Mouse (Mus musculus) liver, embryonic 14.5 days (tissue): ENCODE measurements around the gene Il10rb. TPM values are rescaled to one million over a fixed set of nuclear protein-coding genes. Genes with fewer than 3 reads are reported as not detected.
A peak's percentile ranks its signal among the peaks of the same experiment; 100 is the strongest.

Source experiments
- ATAC-seq: fragments of 200-750 bp; cut with Nextera tagmentation; 2 replicates; pipeline ENCODE4 v1.8.0; 2017; ENCODE audit warnings: moderate number of reproducible peaks, mild to moderate bottlenecking, moderate library complexity; ENCODE audit not compliant: insufficient read depth
- DNase-seq, 3 experiments: peaks; one replicate each; pipeline ENCODE4 v3.0.0-alpha.2; 2012 to 2013; ENCODE audit warnings: low read depth in 3 of 3, low spot score in 3 of 3
- H3K27ac ChIP-seq: fragments of 300-500 bp; sonication (generic); 2 replicates; pipeline ENCODE4 v1.5.1; 2014; ENCODE audit warnings: moderate library complexity, mild to moderate bottlenecking, control low read depth, inconsistent platforms
- H3K27me3 ChIP-seq: fragments of 300-500 bp; sonication (generic); 2 replicates; pipeline ENCODE4 v1.6.1; 2014; ENCODE audit warnings: mild to moderate bottlenecking, low read length, moderate library complexity; ENCODE audit not compliant: control insufficient read depth, insufficient read depth
- H3K36me3 ChIP-seq: fragments of 300-500 bp; sonication (generic); replicated peaks from 2 replicates; pipeline ENCODE4 v1.6.1; 2014; ENCODE audit warnings: low read depth; ENCODE audit not compliant: control insufficient read depth, insufficient read depth
- H3K4me1 ChIP-seq, 2 experiments: fragments of 200-500 bp in 1 of 2; fragments of 300-500 bp in 1 of 2; sonication (generic) in 1 of 2; replicated peaks; 2 replicates each; pipeline ENCODE4 v1.6.1; 2012 to 2014; ENCODE audit warnings: antibody characterized with exemption in 1 of 2, inconsistent platforms in 1 of 2, low read length in 1 of 2; ENCODE audit not compliant: control insufficient read depth in 2 of 2, insufficient read depth in 2 of 2
- H3K4me2 ChIP-seq: fragments of 300-500 bp; sonication (generic); 2 replicates; pipeline ENCODE4 v1.6.1; 2014; ENCODE audit warnings: low read depth, mild to moderate bottlenecking, control low read depth, moderate library complexity
- H3K4me3 ChIP-seq, 2 experiments: fragments of 200-500 bp in 1 of 2; fragments of 300-500 bp in 1 of 2; sonication (generic) in 1 of 2; 2 replicates each; pipeline ENCODE4 v1.5.1; 2012 to 2014; ENCODE audit warnings: low read depth in 2 of 2, low read length in 2 of 2, mild to moderate bottlenecking in 2 of 2, control low read depth in 1 of 2, inconsistent platforms in 1 of 2, moderate library complexity in 1 of 2; ENCODE audit not compliant: insufficient read depth in 1 of 2
- H3K9ac ChIP-seq: fragments of 300-500 bp; sonication (generic); replicated peaks from 2 replicates; pipeline ENCODE4 v1.6.1; 2014; ENCODE audit warnings: mild to moderate bottlenecking, control low read depth, moderate library complexity
- H3K9me3 ChIP-seq: fragments of 300-500 bp; sonication (generic); 2 replicates; pipeline ENCODE4 v1.6.1; 2016; ENCODE audit warnings: low read length, mixed read lengths; ENCODE audit not compliant: control insufficient read depth
- CTCF ChIP-seq: IDR thresholded peaks from 2 replicates; pipeline ENCODE4 v1.5.1; 2016; ENCODE audit warnings: antibody characterized with exemption, low read depth, control low read depth
- EP300 ChIP-seq: IDR thresholded peaks from 2 replicates; pipeline ENCODE4 v1.6.1; 2016; ENCODE audit warnings: antibody characterized with exemption, low read depth
- WGBS: fragments of 180-500 bp; shearing (Covaris S2); extraction: QIAGEN DNeasy Blood & Tissue Kit; methylation state at CpG from one replicate; pipeline ENCODE4 v1.1.7; 2014; ENCODE audit not compliant: insufficient replicate concordance; 5-methylcytosine and 5-hydroxymethylcytosine counted together
- polyA plus RNA-seq, 2 experiments: library from polyadenylated mRNA; depleted of rRNA in 1 of 2; stranded (reverse) in 1 of 2; unstranded in 1 of 2; fragments of >200 nt; fragmentation: Nextera tagmentation in 1 of 2; extraction: Ambion mirVana in 1 of 2; gene quantifications; 2 replicates each; pipeline versions ENCODE4 v1.2.1 to v1.2.3; 2012 to 2014

The Il10rb gene
- polyA plus RNA-seq, 2 experiments = 12.4 to 24.9 TPM

GRCm38 (mm10) chr16:91455868-91456267 lies 49.9 kb downstream of the Il10rb start:
- H3K27ac ChIP-seq = no peak overlapping the region

DNA sequence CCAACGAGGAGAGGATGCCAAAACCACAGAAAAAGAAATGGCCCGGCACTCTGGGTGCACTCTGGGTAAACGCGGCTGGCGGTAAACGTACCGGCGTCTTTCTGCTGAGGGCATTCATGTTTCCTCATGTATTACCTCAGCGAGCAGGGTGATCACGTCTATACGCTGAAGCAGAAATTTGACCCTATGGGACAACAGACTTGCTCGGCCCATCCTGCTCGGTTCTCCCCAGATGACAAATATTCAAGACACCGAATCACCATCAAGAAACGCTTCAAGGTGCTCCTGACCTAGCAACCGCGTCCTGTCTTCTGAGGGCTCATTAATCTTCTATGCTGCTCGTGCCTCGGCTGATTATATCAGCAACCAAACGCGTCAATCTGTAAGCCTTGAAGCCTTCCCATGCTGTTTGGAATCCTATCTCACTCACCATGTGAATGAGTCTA lies 52.4 kb downstream of the Il10rb start:
- H3K27ac ChIP-seq = no peak overlapping the region
- H3K4me1 ChIP-seq = peaks cover 17 to 30% of the 10 kb centered on the region in 2 experiments
- no peaks in the 10 kb centered on the region for H3K27me3 ChIP-seq
- H3K4me3 ChIP-seq = no peak overlapping the region
- H3K36me3 ChIP-seq = no peaks in the 10 kb centered on the region
- no peak for TF ChIP-seq CTCF
- TF ChIP-seq EP300 = no peak
- no peak for DNase-seq
- H3K4me2 ChIP-seq = no peak overlapping the region
- H3K9me3 ChIP-seq = no peaks in the 10 kb centered on the region
- 54% methylated on average over 21 of the region's 21 CpGs for WGBS
- peak; percentile 54; the same call in 1 of the 2 replicates for ATAC-seq
- no peak overlapping the region for H3K9ac ChIP-seq

More at GRCm38 (mm10) chr16:91455868-91456267, 49.9 kb downstream of the Il10rb start:
- H3K9ac ChIP-seq = no peak overlapping the region
- peaks cover 8 to 29% of the 10 kb centered on the region in 2 experiments for H3K4me1 ChIP-seq
- no peaks in the 10 kb centered on the region for H3K27me3 ChIP-seq
- no peak for DNase-seq
- 29% methylated on average over 4 of the region's 4 CpGs for WGBS
- H3K4me3 ChIP-seq = no peak overlapping the region
- H3K36me3 ChIP-seq = no peaks in the 10 kb centered on the region
- no peaks in the 10 kb centered on the region for H3K9me3 ChIP-seq
- no peak overlapping the region for H3K4me2 ChIP-seq
- TF ChIP-seq CTCF (no peak), EP300 (no peak)
- no peak for ATAC-seq

DNA sequence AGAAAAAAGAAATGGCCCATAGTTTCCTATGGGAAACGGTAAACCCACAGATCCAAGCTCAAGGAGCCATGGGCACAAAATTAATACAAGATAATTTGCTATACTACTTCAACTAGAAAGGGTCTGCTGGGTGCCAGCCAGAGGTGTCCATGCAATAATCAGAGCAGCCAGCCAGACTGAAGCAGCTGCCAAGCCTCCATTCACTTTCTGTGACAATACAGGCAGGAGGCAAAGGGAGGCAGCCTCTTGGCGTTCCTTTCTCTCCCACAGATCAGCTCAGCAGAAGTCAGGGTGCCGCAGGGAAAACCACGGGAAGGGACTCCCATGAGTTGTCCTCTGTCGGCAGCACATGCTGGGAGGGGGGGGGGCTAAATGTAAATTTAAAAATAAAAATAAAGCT lies 53.0 kb downstream of the Il10rb start:
- peaks cover 24 to 36% of the 10 kb centered on the region in 2 experiments for H3K4me1 ChIP-seq
- H3K27me3 ChIP-seq = no peaks in the 10 kb centered on the region
- H3K36me3 ChIP-seq = no peaks in the 10 kb centered on the region
- H3K27ac ChIP-seq = peak overlapping the region; percentile 46; the same call in 1 of the 2 replicates
- 76% methylated on average over 5 of the region's 5 CpGs for WGBS
- H3K4me3 ChIP-seq = no peak overlapping the region
- ATAC-seq (no peak), DNase-seq (no peak)
- peak overlapping the region; percentile 31; the same call in 1 of the 2 replicates for H3K9ac ChIP-seq
- no peaks in the 10 kb centered on the region for H3K9me3 ChIP-seq
- H3K4me2 ChIP-seq = no peak overlapping the region
- no peak for TF ChIP-seq CTCF

DNA sequence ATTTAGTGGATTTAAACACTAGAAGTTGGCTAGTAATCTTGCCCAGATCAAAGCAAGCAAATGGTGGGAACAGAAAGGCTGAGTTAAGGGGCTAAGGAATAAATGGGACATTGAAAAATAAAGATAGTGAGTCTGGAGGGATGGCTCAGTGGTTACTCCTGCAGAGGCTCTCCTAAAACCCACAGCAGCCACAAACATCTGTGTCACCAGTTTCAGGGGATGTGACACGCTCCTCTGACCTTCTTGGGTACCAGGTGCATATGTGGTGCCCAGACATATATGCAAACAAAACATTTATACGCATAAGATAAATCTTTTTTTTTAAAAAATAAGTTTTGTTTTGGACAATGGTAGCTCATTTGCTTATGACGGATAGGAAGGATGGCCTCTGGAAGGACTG lies 53.4 kb downstream of the Il10rb start:
- H3K36me3 ChIP-seq = no peaks in the 10 kb centered on the region
- no peak overlapping the region for H3K4me3 ChIP-seq
- no peaks in the 10 kb centered on the region for H3K9me3 ChIP-seq
- ATAC-seq = no peak
- H3K4me1 ChIP-seq = peaks cover 28 to 40% of the 10 kb centered on the region in 2 experiments
- H3K4me2 ChIP-seq = no peak overlapping the region
- peak overlapping the region; percentile 46; the same call in 1 of the 2 replicates for H3K27ac ChIP-seq
- no peak for DNase-seq
- WGBS = 84% methylated on average over 3 of the region's 3 CpGs
- TF ChIP-seq EP300 = no peak
- no peak for TF ChIP-seq CTCF
- no peaks in the 10 kb centered on the region for H3K27me3 ChIP-seq
- no peak overlapping the region for H3K9ac ChIP-seq

- Histone ChIP-seq H3K4me1 (peaks cover 28 to 42% of the 10 kb centered on the region in 2 experiments), H3K9ac (no peak overlapping the region; the same call in 1 of the 2 replicates), H3K27me3 (no peaks in the 10 kb centered on the region), H3K27ac (peak overlapping the region; percentile 54; the same call in 1 of the 2 replicates), H3K4me3 (no peak overlapping the region), H3K9me3 (no peaks in the 10 kb centered on the region), H3K36me3 (no peaks in the 10 kb centered on the region), H3K4me2 (no peak overlapping the region)
- TF ChIP-seq EP300 (no peak), CTCF (peak; percentile 82)
- 73% methylated on average over 11 of the region's 11 CpGs for WGBS
- ATAC-seq (no peak), DNase-seq (no peak)
These were observed 53.9 kb downstream of the Il10rb start for GRCm38 (mm10) chr16:91459841-91460370.
